Mouse (Mus musculus) olfactory bulb, adult 2 months (tissue): Measurements from ENCODE around the gene Zfp579.

Experiments
- CTCF ChIP-seq: fragments of 200-500 bp; IDR thresholded peaks from 2 replicates; pipeline ENCODE4 v1.5.1; 2012; ENCODE audit warnings: low read depth, mild to moderate bottlenecking, low read length, moderate library complexity; ENCODE audit not compliant: insufficient read depth
- POLR2A ChIP-seq: fragments of 200-500 bp; IDR thresholded peaks from 2 replicates; pipeline ENCODE4 v1.6.1; 2012; ENCODE audit warnings: mild to moderate bottlenecking, low read depth, low read length, moderate library complexity; ENCODE audit not compliant: insufficient read depth

DNA sequence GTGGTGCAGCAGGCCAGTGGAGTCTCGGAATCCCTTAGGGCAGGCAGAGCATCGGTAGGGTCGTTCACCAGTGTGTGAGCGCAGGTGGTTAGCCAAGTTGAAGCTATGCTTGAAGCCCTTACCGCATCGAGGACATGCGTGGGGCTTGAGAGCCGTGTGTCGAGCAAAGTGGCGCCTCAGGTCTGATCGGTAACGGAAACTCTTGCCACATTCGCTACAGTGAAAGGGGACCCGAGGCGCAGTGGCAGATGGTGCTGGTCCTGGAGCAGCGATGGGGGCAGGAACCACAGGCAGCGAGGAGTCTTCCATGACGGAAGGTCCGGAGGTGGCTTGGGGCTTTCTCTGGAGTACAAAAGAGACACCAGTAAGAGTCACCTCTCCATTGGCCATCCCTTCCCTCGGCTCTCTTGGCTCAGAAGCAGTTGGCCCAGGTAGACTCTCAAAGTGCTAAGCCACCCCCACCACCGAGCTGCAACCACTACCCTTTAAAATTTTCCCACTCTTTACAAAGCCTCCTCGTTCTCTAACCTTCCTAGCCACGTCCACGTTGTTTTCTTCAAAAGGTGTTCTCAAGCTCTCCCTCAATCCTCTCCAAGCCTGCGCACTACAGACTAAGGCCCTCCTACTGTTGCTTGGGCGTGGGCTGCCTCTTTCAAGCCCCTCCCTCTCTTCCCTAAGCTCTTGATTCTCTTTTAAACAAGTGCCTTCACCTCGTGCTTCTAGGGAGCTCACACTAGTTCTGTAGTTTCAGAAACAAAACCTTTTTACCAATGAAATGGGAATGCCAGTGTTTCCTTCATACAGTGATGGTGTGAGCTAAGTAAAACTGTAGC lies 16.9 kb upstream of the Zfp579 start:
- TF ChIP-seq POLR2A (no peak), CTCF (no peak)
